Mouse (Mus musculus) stomach, embryonic 14.5 days (tissue): ENCODE data around the gene Cars. TPM values are rescaled to one million over a fixed set of nuclear protein-coding genes. Genes with fewer than 3 reads are reported as not detected.
A peak's percentile ranks its signal among the peaks of the same experiment; 100 is the strongest.

Experiments used
- ATAC-seq: fragments of 200-750 bp; cut with Nextera tagmentation; 2 replicates; pipeline ENCODE4 v1.8.0; 2017; ENCODE audit warnings: low read depth, moderate TSS enrichment; ENCODE audit not compliant: insufficient number of reproducible peaks, insufficient read depth, low FRiP score
- H3K27ac ChIP-seq: fragments of 300-500 bp; sonication (generic); 2 replicates; pipeline ENCODE4 v1.5.1; 2014; ENCODE audit warnings: mild to moderate bottlenecking, low read length, moderate library complexity, mixed read lengths
- H3K27me3 ChIP-seq: fragments of 300-500 bp; sonication (generic); 2 replicates; pipeline ENCODE4 v1.6.1; 2014; ENCODE audit warnings: low read length, control low read depth, mixed read lengths; ENCODE audit not compliant: control insufficient read depth, insufficient read depth
- H3K36me3 ChIP-seq: fragments of 300-500 bp; sonication (generic); 2 replicates; pipeline ENCODE4 v1.6.1; 2014; ENCODE audit warnings: mild to moderate bottlenecking, control low read depth, low read length, moderate library complexity, mixed read lengths; ENCODE audit not compliant: control insufficient read depth, insufficient read depth
- H3K4me1 ChIP-seq: fragments of 300-500 bp; sonication (generic); 2 replicates; pipeline ENCODE4 v1.6.1; 2014; ENCODE audit warnings: low read length, control low read depth, mixed read lengths; ENCODE audit not compliant: control insufficient read depth, insufficient read depth
- H3K4me2 ChIP-seq: fragments of 300-500 bp; sonication (generic); replicated peaks from 2 replicates; pipeline ENCODE4 v1.6.1; 2014; ENCODE audit warnings: low read depth, low read length, control low read depth
- H3K4me3 ChIP-seq: fragments of 300-500 bp; sonication (generic); 2 replicates; pipeline ENCODE4 v1.5.1; 2014; ENCODE audit warnings: low read depth, low read length, control low read depth
- H3K9ac ChIP-seq: fragments of 300-500 bp; sonication (generic); replicated peaks from 2 replicates; pipeline ENCODE4 v1.6.1; 2014; ENCODE audit warnings: low read depth, mild to moderate bottlenecking, control low read depth, low read length, moderate library complexity, mixed read lengths
- H3K9me3 ChIP-seq: fragments of 300-500 bp; sonication (generic); 2 replicates; pipeline ENCODE4 v1.6.1; 2016; ENCODE audit warnings: low read depth, low read length, control low read depth; ENCODE audit not compliant: control insufficient read depth
- WGBS: fragments of 180-500 bp; shearing (Covaris S2); extraction: QIAGEN DNeasy Blood & Tissue Kit; methylation state at CpG from one replicate; pipeline ENCODE4 v1.1.7; 2014; 5-methylcytosine and 5-hydroxymethylcytosine counted together
- polyA plus RNA-seq: library from polyadenylated mRNA; unstranded; fragments of >200 nt; fragmentation: Nextera tagmentation; extraction: Ambion mirVana; gene quantifications from 2 replicates; pipeline ENCODE4 v1.2.1, GENCODE M21; 2014

Cars gene
- polyA plus RNA-seq, 1 experiment from 2014 or later = 58.1 TPM

GRCm38 (mm10) chr7:143600231-143600740 lies 396 bp upstream of the Cars start:
- Histone ChIP-seq H3K9ac (no peak overlapping the region), H3K27ac (no peak overlapping the region), H3K27me3 (no peaks in the 10 kb centered on the region), H3K36me3 (no peaks in the 10 kb centered on the region; the same call in 1 of the 2 replicates), H3K9me3 (no peaks in the 10 kb centered on the region), H3K4me2 (peak overlapping the region; percentile 91), H3K4me3 (peak overlapping the region; percentile 86), H3K4me1 (peaks cover 9% of the 10 kb centered on the region)
- 7% methylated on average over 15 of the region's 15 CpGs for whole genome bisulfite sequencing
- no peak for ATAC-seq

GRCm38 (mm10) chr7:143594865-143595264 lies 5.0 kb downstream of the Cars start:
- no peak overlapping the region for H3K4me2 ChIP-seq
- ATAC-seq = no peak
- 72% methylated on average over 5 of the region's 5 CpGs for WGBS
- no peaks in the 10 kb centered on the region for H3K27me3 ChIP-seq
- H3K36me3 ChIP-seq = no peaks in the 10 kb centered on the region; the same call in 1 of the 2 replicates
- peaks cover 9% of the 10 kb centered on the region for H3K4me1 ChIP-seq
- H3K9ac ChIP-seq = no peak overlapping the region
- H3K4me3 ChIP-seq = no peak overlapping the region
- no peaks in the 10 kb centered on the region for H3K9me3 ChIP-seq
- no peak overlapping the region for H3K27ac ChIP-seq

- Histone ChIP-seq H3K4me1 (no peaks in the 10 kb centered on the region), H3K9me3 (no peaks in the 10 kb centered on the region), H3K36me3 (peaks cover 6% of the 10 kb centered on the region), H3K9ac (no peak overlapping the region), H3K27ac (no peak overlapping the region), H3K4me3 (no peak overlapping the region), H3K27me3 (no peaks in the 10 kb centered on the region), H3K4me2 (no peak overlapping the region)
- ATAC-seq = no peak
- WGBS = 78% methylated on average over 10 of the region's 10 CpGs
Measured at GRCm38 (mm10) chr7:143592255-143592654, 7.6 kb downstream of the Cars start.

GRCm38 (mm10) chr7:143588006-143588405 lies 11.9 kb downstream of the Cars start:
- no peak for ATAC-seq
- H3K4me2 ChIP-seq = no peak overlapping the region
- H3K9ac ChIP-seq = no peak overlapping the region
- H3K9me3 ChIP-seq = no peaks in the 10 kb centered on the region
- H3K27ac ChIP-seq = no peak overlapping the region
- 87% methylated on average over 4 of the region's 4 CpGs for WGBS
- peaks cover 43% of the 10 kb centered on the region for H3K36me3 ChIP-seq
- no peak overlapping the region for H3K4me3 ChIP-seq
- H3K4me1 ChIP-seq = no peaks in the 10 kb centered on the region
- H3K27me3 ChIP-seq = no peaks in the 10 kb centered on the region

GRCm38 (mm10) chr7:143587586-143587985 lies 12.3 kb downstream of the Cars start:
- no peak overlapping the region for H3K9ac ChIP-seq
- H3K9me3 ChIP-seq = no peaks in the 10 kb centered on the region
- ATAC-seq = no peak
- H3K4me3 ChIP-seq = no peak overlapping the region
- H3K4me2 ChIP-seq = no peak overlapping the region
- 91% methylated on average over 5 of the region's 5 CpGs for WGBS
- no peak overlapping the region for H3K27ac ChIP-seq
- no peaks in the 10 kb centered on the region for H3K4me1 ChIP-seq
- H3K36me3 ChIP-seq = peaks cover 48% of the 10 kb centered on the region
- no peaks in the 10 kb centered on the region for H3K27me3 ChIP-seq

- WGBS = 42% methylated on average over 3 of the region's 3 CpGs
- H3K4me1 ChIP-seq = no peaks in the 10 kb centered on the region
- no peak for ATAC-seq
- no peaks in the 10 kb centered on the region for H3K27me3 ChIP-seq
- no peak overlapping the region for H3K4me2 ChIP-seq
- no peaks in the 10 kb centered on the region for H3K9me3 ChIP-seq
- no peak overlapping the region for H3K9ac ChIP-seq
- H3K4me3 ChIP-seq = no peak overlapping the region
- peaks cover 54% of the 10 kb centered on the region for H3K36me3 ChIP-seq
- no peak overlapping the region for H3K27ac ChIP-seq
Measured at GRCm38 (mm10) chr7:143583956-143584355, 15.9 kb downstream of the Cars start.

- Histone ChIP-seq H3K27me3 (no peaks in the 10 kb centered on the region), H3K36me3 (peaks cover 55% of the 10 kb centered on the region)
Measured at GRCm38 (mm10) chr7:143583025-143583424, 16.9 kb downstream of the Cars start.

GRCm38 (mm10) chr7:143575751-143576150 lies 24.1 kb downstream of the Cars start:
- WGBS = 95% methylated on average over 11 of the region's 11 CpGs
- Histone ChIP-seq H3K27ac (no peak overlapping the region), H3K9me3 (no peaks in the 10 kb centered on the region), H3K9ac (no peak overlapping the region), H3K4me1 (no peaks in the 10 kb centered on the region), H3K4me2 (no peak overlapping the region), H3K27me3 (no peaks in the 10 kb centered on the region), H3K4me3 (no peak overlapping the region), H3K36me3 (peaks cover 62% of the 10 kb centered on the region)
- no peak for ATAC-seq

More at GRCm38 (mm10) chr7:143583025-143583424, 16.9 kb downstream of the Cars start:
- Histone ChIP-seq H3K4me2 (no peak overlapping the region), H3K27ac (no peak overlapping the region), H3K9ac (no peak overlapping the region), H3K4me3 (no peak overlapping the region), H3K9me3 (no peaks in the 10 kb centered on the region), H3K4me1 (no peaks in the 10 kb centered on the region)
- WGBS = 83% methylated on average over 5 of the region's 5 CpGs
- no peak for ATAC-seq

GRCm38 (mm10) chr7:143565648-143566039 lies 34.2 kb downstream of the Cars start:
- Histone ChIP-seq H3K27me3 (no peaks in the 10 kb centered on the region), H3K9ac (no peak overlapping the region), H3K27ac (no peak overlapping the region), H3K36me3 (peaks cover 80% of the 10 kb centered on the region), H3K4me3 (no peak overlapping the region), H3K4me1 (no peaks in the 10 kb centered on the region), H3K9me3 (no peaks in the 10 kb centered on the region), H3K4me2 (no peak overlapping the region)
- ATAC-seq = no peak; the same call in 1 of the 2 replicates
- WGBS = 86% methylated on average over 3 of the region's 3 CpGs
